Mouse (Mus musculus): ENCODE data around the gene Ripk3. TPM values are rescaled to one million over a fixed set of nuclear protein-coding genes. Genes with fewer than 3 reads are reported as not detected.

Gene Ripk3
- total and polyA plus RNA-seq, 2 experiments from 2014 or later: 0.90 to 2.0 TPM

- Histone ChIP-seq H3K27ac (ENCODE audit: low read depth, low read length) (no peak overlapping the region), H3K27me3 (ENCODE audit: insufficient read depth, low read length) (no peaks in the 10 kb centered on the region), H3K4me3 (ENCODE audit: low read depth, low read length) (no peak overlapping the region), H3K4me2 (ENCODE audit: low read depth) (no peak overlapping the region), H3K36me3 (ENCODE audit: insufficient read depth) (no peaks in the 10 kb centered on the region), H3K4me1 (ENCODE audit: insufficient read depth) (peaks cover 19% of the 10 kb centered on the region; the same call in 1 of the 2 replicates), H3K9ac (no peak overlapping the region), H3K9me3 (ENCODE audit: low read length) (no peaks in the 10 kb centered on the region)
- WGBS: 53% methylated on average over 3 of the region's 3 CpGs
- no peak for TF ChIP-seq CTCF (IDR thresholded peaks at IDR 0.05; ENCODE audit: low read depth)
- no peak for DNase-seq
- ATAC-seq: no peak
Observed at GRCm38 (mm10) chr14:55828716-55829263, 40.1 kb upstream of the Ripk3 start.

GRCm38 (mm10) chr14:55826551-55827340 is 38.1 kb upstream of the Ripk3 start:
- peaks cover 23% of the 10 kb centered on the region; the same call in 1 of the 2 replicates for H3K4me1 ChIP-seq (ENCODE audit: insufficient read depth)
- peak overlapping the region; percentile 98 for H3K4me2 ChIP-seq (ENCODE audit: low read depth)
- no peak for ATAC-seq
- H3K9me3 ChIP-seq (ENCODE audit: low read length): no peaks in the 10 kb centered on the region
- TF ChIP-seq CTCF (IDR thresholded peaks at IDR 0.05; ENCODE audit: low read depth): no peak
- DNase-seq: peak; percentile 18
- 18% methylated on average over 40 of the region's 41 CpGs for WGBS
- H3K27ac ChIP-seq (ENCODE audit: low read depth, low read length): no peak overlapping the region
- peak overlapping the region; percentile 22; the same call in 1 of the 2 replicates for H3K9ac ChIP-seq
- no peaks in the 10 kb centered on the region for H3K36me3 ChIP-seq (ENCODE audit: insufficient read depth)
- no peaks in the 10 kb centered on the region for H3K27me3 ChIP-seq (ENCODE audit: insufficient read depth, low read length)
- peak overlapping the region; percentile 45 for H3K4me3 ChIP-seq (ENCODE audit: low read depth, low read length)

- no peak for TF ChIP-seq CTCF (IDR thresholded peaks at IDR 0.05; ENCODE audit: low read depth)
- no peak for ATAC-seq
Observed at GRCm38 (mm10) chr14:55826142-55826541, 37.5 kb upstream of the Ripk3 start.

GRCm38 (mm10) chr14:55825216-55826051 is 36.8 kb upstream of the Ripk3 start:
- peak overlapping the region; percentile 57 for H3K27ac ChIP-seq (ENCODE audit: low read depth, low read length)
- 1% methylated on average over 23 of the region's 37 CpGs for WGBS
- ATAC-seq (peak; percentile 14; the same call in 1 of the 2 replicates), DNase-seq (peak; percentile 66)
- peak; percentile 31 for TF ChIP-seq CTCF (IDR thresholded peaks at IDR 0.05; ENCODE audit: low read depth)
- no peaks in the 10 kb centered on the region for H3K27me3 ChIP-seq (ENCODE audit: insufficient read depth, low read length)
- no peaks in the 10 kb centered on the region for H3K9me3 ChIP-seq (ENCODE audit: low read length)
- peak overlapping the region; percentile 98 for H3K4me2 ChIP-seq (ENCODE audit: low read depth)
- H3K9ac ChIP-seq: peak overlapping the region; percentile 55
- peak overlapping the region; percentile 45 for H3K4me3 ChIP-seq (ENCODE audit: low read depth, low read length)
- H3K36me3 ChIP-seq (ENCODE audit: insufficient read depth): no peaks in the 10 kb centered on the region
- H3K4me1 ChIP-seq (ENCODE audit: insufficient read depth): peaks cover 23% of the 10 kb centered on the region; the same call in 1 of the 2 replicates

More at GRCm38 (mm10) chr14:55826142-55826541, 37.5 kb upstream of the Ripk3 start:
- Histone ChIP-seq H3K9ac (peak overlapping the region; percentile 22; the same call in 1 of the 2 replicates), H3K4me3 (ENCODE audit: low read depth, low read length) (peak overlapping the region; percentile 45), H3K4me2 (ENCODE audit: low read depth) (peak overlapping the region; percentile 98), H3K27me3 (ENCODE audit: insufficient read depth, low read length) (no peaks in the 10 kb centered on the region), H3K27ac (ENCODE audit: low read depth, low read length) (no peak overlapping the region), H3K4me1 (ENCODE audit: insufficient read depth) (peaks cover 23% of the 10 kb centered on the region; the same call in 1 of the 2 replicates), H3K36me3 (ENCODE audit: insufficient read depth) (no peaks in the 10 kb centered on the region), H3K9me3 (ENCODE audit: low read length) (no peaks in the 10 kb centered on the region)
- 5% methylated on average over 15 of the region's 15 CpGs for WGBS
- no peak for DNase-seq

GRCm38 (mm10) chr14:55824481-55825215 is 36.0 kb upstream of the Ripk3 start:
- Histone ChIP-seq H3K27ac (ENCODE audit: low read depth, low read length) (peak overlapping the region; percentile 57), H3K4me2 (ENCODE audit: low read depth) (peak overlapping the region; percentile 98), H3K9ac (peak overlapping the region; percentile 55), H3K9me3 (ENCODE audit: low read length) (no peaks in the 10 kb centered on the region), H3K36me3 (ENCODE audit: insufficient read depth) (no peaks in the 10 kb centered on the region), H3K4me3 (ENCODE audit: low read depth, low read length) (peak overlapping the region; percentile 45), H3K27me3 (ENCODE audit: insufficient read depth, low read length) (no peaks in the 10 kb centered on the region), H3K4me1 (ENCODE audit: insufficient read depth) (peaks cover 23% of the 10 kb centered on the region; the same call in 1 of the 2 replicates)
- ATAC-seq (no peak), DNase-seq (peak; percentile 15)
- TF ChIP-seq CTCF (IDR thresholded peaks at IDR 0.05; ENCODE audit: low read depth): no peak
- WGBS: 1% methylated on average over 30 of the region's 32 CpGs

- no peak for TF ChIP-seq CTCF (IDR thresholded peaks at IDR 0.05; ENCODE audit: low read depth)
- H3K27me3 ChIP-seq (ENCODE audit: insufficient read depth, low read length): no peaks in the 10 kb centered on the region
- peaks cover 23% of the 10 kb centered on the region; the same call in 1 of the 2 replicates for H3K4me1 ChIP-seq (ENCODE audit: insufficient read depth)
- ATAC-seq (no peak), DNase-seq (peak; percentile 26)
- H3K27ac ChIP-seq (ENCODE audit: low read depth, low read length): peak overlapping the region; percentile 41; the same call in 1 of the 2 replicates
- peak overlapping the region; percentile 56 for H3K4me3 ChIP-seq (ENCODE audit: low read depth, low read length)
- no peaks in the 10 kb centered on the region for H3K36me3 ChIP-seq (ENCODE audit: insufficient read depth)
- H3K9ac ChIP-seq: 0 out of 2 replicates have a peak overlapping the region, but pooled peaks have one; percentile 62
- H3K4me2 ChIP-seq (ENCODE audit: low read depth): peak overlapping the region; percentile 98
- 3% methylated on average over 10 of the region's 10 CpGs for WGBS
- no peaks in the 10 kb centered on the region for H3K9me3 ChIP-seq (ENCODE audit: low read length)
Observed at GRCm38 (mm10) chr14:55824001-55824480, 35.4 kb upstream of the Ripk3 start.

All from forebrain, postnatal 0 days (tissue).